Mouse (Mus musculus): Measurements from ENCODE around the gene Otog.
A peak's percentile ranks its signal among the peaks of the same experiment; 100 is the strongest.

Gene Otog

GRCm38 (mm10) chr7:46240696-46241095 lies at the start of gene Otog:
Gene Otog, plus strand, starts transcription at chr7:46240987.
- no peak for DNase-seq

GRCm38 (mm10) chr7:46195356-46195755 lies 45.4 kb upstream of the Otog start:
- DNase-seq, result no peak

DNA sequence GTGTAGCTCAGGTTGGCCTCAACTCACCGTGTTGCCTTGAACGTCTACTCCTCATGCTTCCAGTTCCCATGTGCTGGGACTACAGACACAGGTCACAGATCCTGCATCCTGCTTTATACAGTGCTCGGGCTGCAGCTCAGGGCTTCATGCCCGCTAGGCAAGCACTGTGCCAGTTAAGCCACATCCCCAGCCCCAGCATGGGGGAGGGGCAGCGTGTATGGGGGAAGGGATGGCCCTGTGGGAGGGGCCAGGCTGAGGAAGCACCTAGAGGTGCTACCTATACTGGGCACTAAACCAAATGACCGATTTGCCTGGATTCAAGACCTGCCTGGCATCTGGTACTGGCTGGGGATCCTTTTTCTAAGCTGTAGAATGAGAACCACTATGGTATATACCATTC lies 40.8 kb upstream of the Otog start:
- no peak for DNase-seq

DNA sequence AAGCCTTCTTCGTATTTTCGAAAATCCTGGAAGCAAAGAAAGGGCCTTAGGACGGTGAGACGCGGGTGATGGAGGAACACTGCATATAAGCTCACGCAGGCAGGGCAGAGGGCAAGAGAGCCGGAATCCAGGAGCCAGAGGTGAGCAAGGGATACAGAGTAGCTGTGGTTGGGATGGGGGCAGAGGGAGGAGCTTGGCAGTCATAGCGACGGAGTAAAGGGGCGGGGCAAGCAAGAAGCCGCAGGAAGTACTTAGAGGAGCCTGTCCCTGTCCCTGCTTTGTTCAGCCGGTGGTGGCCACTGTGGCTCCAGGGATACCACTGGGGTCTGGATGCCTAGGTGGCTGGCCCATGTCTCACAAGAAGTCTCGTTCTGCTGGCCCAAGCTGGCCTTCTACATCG lies 39.1 kb upstream of the Otog start:
- DNase-seq, result no peak

DNA sequence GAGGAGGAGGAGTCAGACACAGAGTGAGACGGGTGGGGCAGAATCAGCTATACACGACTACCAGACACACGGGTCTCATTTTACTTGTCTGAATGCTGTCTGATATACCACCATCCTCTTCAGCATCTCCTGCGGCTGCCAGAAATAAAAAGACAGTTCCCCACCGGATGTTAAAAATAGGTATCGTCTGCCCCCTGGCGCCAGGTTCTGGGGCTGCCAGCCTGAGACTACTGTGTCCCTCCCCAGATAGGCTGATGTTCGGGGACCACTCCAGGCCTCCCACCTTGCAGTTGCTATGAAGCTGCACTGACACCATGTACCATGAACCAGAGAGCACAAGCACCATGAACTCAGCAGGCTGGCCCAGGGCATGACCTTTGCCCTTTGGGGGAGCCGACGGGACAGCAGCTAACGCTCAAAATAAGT lies 36.7 kb upstream of the Otog start:
- DNase-seq, result peak; percentile 41

DNA sequence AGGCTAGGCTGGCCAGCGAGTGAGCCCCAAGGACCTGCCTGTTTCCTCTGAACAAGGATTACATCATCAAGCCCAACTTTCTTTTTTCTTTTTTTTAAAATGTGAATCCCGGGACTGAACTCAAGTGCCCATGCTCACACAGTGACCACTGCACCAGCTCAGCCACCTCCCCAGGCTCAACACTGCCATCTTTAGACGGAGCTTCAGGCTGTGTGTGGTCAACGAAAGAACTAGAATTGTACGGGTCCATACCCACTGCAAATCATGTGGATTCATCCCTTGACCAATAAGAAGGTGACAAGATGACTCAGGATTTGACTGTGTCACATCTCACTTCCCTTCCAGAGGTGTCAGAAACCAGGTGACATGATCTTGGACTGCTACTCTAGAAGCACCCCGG lies 36.0 kb upstream of the Otog start:
- no peak for DNase-seq

DNA sequence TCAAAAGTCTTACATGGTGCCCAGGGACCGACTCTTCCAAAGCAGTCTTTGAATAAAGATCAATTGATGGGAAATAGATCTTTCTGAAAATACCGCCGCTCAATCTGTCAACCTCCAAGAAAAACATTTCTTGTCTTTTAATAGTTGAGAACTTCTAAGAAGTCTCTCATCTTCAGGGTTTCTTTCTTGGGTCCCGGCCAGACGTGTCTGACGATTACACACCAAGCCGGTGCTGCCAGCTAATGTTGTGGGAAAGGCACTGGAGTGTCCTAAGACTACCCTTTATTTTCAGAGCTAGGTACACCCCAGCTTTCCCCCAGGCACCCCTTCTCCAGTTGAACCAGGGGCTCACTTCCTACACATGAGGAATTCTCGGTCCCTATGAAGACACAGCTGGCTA lies 32.7 kb upstream of the Otog start:
- DNase-seq, result no peak

- no peak for DNase-seq
Measured at GRCm38 (mm10) chr7:46210276-46210675, 30.5 kb upstream of the Otog start.

- DNase-seq, result no peak
Measured at GRCm38 (mm10) chr7:46216481-46216880, 24.3 kb upstream of the Otog start.

- no peak for DNase-seq
Measured at GRCm38 (mm10) chr7:46218415-46218814, 22.4 kb upstream of the Otog start.

DNA sequence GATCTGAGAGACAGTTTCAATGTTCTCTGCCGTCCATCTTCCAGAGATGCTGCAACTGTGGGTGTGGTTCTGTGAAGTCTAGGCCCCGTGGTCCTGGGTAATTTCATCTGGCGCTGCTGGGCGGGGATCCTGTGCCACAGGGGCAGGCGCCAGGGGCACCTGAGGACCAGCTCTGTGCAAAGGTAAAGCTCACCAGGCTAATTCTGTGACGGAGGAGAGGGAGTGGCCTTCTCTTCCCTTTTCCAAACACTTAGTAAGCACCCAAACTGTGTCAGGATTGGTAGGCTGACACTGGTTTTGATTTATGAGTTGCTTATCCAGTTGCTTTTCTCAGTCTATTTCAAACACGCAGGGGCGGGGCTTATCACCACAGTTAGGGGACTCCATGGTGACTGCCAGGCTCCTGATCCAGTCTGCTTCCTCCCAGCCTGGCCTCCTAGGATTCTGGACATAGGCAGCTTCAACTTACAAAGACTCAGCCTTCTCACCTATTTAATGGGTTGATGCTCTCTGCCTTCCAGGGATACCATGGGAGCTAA lies 20.1 kb upstream of the Otog start:
- DNase-seq, result no peak

DNA sequence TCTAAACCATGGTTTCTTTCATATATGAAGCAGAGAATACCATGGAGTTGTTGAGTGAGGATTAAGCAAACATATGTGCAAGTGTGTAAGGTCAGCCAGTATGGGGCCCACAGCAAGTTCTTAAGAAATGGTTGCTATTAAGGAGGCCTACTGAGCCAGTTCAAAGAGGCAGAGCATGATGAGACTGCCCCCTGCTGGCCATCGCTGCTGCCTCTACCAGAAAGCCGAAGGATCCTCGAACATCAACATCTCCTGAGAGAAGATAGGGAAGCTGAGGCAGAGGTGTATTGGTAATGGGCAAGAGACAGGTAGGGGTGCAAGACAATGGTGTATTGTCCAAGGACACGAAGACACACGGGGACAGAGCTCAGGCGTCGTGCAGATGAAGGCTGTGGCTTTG lies 14.5 kb upstream of the Otog start:
- DNase-seq, result peak; percentile 25

DNA sequence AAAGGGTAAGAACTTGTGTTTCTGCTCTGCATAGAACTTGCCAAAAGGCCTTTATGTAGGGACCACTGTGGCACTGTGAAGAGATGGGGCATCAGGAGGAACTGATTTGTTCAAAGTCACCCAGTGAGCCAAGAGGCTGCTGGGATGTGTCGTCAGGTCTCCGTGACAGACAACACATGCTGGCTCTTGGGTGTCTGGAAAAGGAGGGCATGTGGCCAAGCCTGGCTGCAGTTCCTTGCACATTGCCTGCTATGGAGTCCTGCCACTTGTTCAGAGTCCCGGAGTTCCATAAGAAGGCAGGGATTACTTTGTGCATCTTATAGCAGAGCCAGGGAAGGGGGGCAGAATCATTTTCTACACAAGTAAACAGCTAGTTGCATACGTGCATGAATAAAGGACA lies 13.9 kb upstream of the Otog start:
- no peak for DNase-seq

DNA sequence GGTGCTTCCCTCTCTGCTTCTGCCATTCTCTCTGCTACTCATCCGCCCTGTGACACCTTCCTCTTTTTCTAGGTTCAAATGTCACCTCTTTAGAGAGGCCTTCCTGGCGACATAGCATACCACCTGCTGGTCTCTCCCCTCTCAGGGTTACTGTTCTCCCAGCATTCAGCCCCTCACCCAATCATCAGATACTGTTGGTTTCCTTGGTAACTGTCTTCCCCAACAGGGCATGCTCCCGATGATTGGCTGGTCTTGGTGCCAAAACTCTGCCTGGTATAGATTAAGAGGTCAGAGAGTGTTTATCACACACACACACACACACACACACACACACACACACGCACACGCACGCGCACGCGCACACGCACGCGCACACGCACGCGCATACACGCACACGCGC lies 4.8 kb upstream of the Otog start:
- no peak for DNase-seq

- DNase-seq, result no peak
Measured at GRCm38 (mm10) chr7:46236363-46236762, 4.4 kb upstream of the Otog start.

DNA sequence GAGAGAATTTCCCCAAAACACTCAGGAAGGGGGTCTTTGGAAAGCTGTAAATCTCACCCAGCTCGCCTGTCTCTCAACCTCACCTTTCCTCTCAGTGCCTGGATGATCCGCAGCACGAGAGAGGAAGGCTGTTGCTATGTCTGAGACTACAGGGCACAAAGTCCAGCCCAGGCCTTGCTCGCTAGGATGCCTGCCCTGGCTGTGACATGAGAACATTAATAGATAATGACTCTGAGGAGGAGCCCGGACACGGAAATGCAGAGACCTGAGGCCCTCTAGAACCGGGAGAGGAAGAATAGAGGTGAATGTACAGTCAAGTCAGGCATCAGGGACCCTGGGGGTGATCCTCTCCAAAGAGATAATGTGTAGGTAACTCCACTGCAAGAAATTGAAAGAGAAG lies 3.6 kb upstream of the Otog start:
- DNase-seq, result no peak

DNA sequence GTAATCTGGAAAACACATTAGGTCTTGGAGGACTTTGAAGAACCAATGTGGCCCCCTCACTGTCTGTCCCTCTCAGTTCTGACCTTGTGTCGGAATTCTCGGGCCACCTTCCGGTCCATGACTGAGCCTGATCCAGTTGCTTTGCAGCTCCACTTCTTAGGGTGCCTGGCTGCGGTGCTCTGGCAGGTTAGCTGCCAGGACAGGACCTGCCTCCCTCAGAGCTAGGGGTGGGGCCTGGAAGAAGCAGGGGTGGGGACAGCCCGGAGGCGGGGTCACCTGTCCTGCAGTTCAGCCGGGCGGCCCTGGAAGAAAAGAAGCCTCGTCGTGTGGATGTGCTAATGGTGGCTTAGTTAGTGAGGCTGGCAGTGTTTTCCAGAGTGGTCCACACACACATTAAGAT lies 2.4 kb upstream of the Otog start, which contains the start of gene Ush1c:
Ush1c (minus strand) TSS at position 158 of the 400 bp plus-strand sequence.
- DNase-seq, result no peak

- no peak for DNase-seq
Measured at GRCm38 (mm10) chr7:46240091-46240490, 696 bp upstream of the Otog start.

DNA sequence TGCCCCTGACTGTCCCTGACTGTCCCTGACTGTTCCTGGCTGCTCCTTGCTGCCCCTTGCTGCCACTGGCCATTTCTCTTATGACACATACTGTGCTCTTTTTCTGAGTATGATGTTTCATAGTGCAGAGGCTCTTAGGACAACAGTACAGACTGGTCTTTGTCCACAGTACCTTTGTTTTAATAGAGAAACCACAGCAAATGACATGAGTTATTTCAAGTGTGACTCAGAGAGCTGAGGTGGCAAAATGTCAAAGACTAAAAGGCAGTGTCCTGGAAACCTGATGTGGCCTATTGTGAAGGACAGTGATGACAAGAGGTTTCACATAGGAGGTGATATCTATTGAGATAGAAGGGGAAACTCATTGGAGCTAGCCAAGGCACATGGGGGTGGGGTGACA lies 6.1 kb downstream of the Otog start:
- no peak for DNase-seq

GRCm38 (mm10) chr7:46247606-46248005 lies 6.8 kb downstream of the Otog start:
- DNase-seq, result no peak

DNA sequence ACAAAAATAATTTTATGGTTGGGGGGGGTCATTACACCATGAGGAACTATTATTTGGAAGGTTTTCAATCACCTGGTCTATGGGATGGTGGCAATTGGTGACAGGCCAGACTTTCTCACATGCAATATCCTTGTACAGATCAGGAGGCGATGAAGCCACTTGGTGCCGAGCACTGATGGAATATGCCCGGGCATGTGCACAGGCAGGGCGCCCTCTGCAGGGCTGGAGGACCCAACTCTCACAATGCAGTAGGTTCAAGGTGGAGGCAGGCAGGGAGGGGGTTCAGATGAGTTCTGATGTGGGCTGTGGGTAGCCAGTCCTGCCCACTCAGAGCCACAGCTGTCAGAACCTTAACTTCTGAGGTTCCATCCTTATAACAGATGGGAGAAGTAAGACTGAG lies 11.1 kb downstream of the Otog start:
- no peak for DNase-seq

DNA sequence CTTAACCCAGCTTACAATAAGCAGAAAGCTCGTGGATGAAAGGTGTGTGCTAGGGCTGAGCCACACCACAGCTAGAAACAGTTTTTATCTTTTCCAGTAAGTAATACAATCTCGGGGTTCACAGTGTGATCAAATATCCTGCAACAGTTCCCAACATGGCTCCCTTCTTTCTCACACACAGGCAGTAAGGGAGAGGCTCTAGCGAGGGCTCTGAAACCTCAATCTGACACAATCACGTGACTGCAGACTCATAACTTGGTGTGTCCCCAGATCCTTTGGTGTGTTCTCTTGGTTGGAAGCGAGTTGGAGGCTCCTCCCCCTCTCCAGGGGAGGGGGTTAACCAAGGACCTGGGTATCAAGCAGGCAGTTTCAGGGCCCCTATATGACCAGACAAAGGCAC lies 35.4 kb downstream of the Otog start:
- DNase-seq, result no peak

- peak; percentile 24 for DNase-seq
Measured at GRCm38 (mm10) chr7:46279946-46280345, 39.2 kb downstream of the Otog start.

DNA sequence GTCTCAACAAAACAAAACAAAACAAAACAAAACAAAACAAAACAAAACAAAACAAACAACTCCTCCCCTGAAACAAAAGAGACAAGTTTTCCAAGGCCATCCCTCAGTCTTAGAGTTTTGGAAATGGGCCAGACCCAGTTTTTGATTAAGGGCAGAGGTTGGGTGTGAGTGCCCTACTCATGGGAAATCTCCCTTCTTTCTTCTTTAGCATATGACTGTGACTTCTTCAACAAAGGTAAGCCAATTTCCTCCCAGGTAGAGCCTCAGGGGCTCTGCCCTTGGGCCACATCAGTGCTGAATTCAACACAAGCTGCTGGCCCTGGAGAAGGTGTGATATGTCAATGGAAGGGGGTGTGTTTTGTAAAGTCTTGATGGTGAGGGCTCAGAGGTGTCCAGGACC lies 40.1 kb downstream of the Otog start:
- DNase-seq, result no peak

GRCm38 (mm10) chr7:46282276-46282675 lies 41.5 kb downstream of the Otog start:
- DNase-seq, result no peak

DNA sequence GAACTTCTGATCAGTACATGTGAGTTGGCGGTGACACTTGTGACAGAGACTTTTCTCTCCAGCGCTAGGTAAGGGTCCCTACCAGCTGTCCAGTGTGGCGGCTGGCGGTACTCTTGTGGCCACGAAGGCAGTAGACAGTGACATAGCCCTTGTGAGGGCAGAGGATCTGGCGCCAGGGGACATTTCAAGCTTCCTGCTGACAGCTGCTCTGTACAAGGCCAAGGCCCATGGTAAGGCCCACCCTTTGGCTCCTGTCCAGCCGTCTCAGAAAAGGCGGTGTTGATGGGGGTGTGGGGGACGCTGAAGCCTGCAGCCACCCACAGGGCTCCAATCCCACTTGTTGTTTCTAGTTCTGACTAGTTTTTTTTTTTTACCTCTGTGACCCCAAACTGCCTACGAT lies 42.9 kb downstream of the Otog start:
- no peak for DNase-seq
